Mouse (Mus musculus) liver, postnatal 0 days (tissue): Measurements from ENCODE around the gene Rdh1. TPM values are rescaled to one million over a fixed set of nuclear protein-coding genes. Genes with fewer than 3 reads are reported as not detected.

ENCODE experiments used
- ATAC-seq: fragments of 200-750 bp; cut with Nextera tagmentation; 2 replicates; pipeline ENCODE4 v1.8.0; 2017; ENCODE audit warnings: mild to moderate bottlenecking, moderate library complexity
- DNase-seq: peaks from one replicate; pipeline ENCODE4 v3.0.0-alpha.2; 2016
- H3K27ac ChIP-seq: fragments of 300-500 bp; sonication (generic); 2 replicates; pipeline ENCODE4 v1.5.1; 2014; ENCODE audit warnings: antibody characterized with exemption, moderate library complexity, mild to moderate bottlenecking, low read depth
- H3K27me3 ChIP-seq: fragments of 300-500 bp; sonication (generic); 2 replicates; pipeline ENCODE4 v1.6.1; 2014; ENCODE audit warnings: low read length, control low read depth, mixed read lengths; ENCODE audit not compliant: insufficient read depth
- H3K36me3 ChIP-seq: fragments of 300-500 bp; sonication (generic); replicated peaks from 2 replicates; pipeline ENCODE4 v1.6.1; 2014; ENCODE audit warnings: mild to moderate bottlenecking, control low read depth, low read length, moderate library complexity, mixed read lengths; ENCODE audit not compliant: insufficient read depth
- H3K4me1 ChIP-seq: fragments of 300-500 bp; sonication (generic); 2 replicates; pipeline ENCODE4 v1.6.1; 2014; ENCODE audit warnings: antibody characterized with exemption, mild to moderate bottlenecking, control low read depth; ENCODE audit not compliant: insufficient read depth
- H3K4me2 ChIP-seq: fragments of 300-500 bp; sonication (generic); 2 replicates; pipeline ENCODE4 v1.6.1; 2014; ENCODE audit warnings: low read depth, mild to moderate bottlenecking, low read length, moderate library complexity, mixed read lengths
- H3K4me3 ChIP-seq: fragments of 300-500 bp; sonication (generic); 2 replicates; pipeline ENCODE4 v1.5.1; 2014; ENCODE audit warnings: low read depth, low read length
- H3K9ac ChIP-seq: fragments of 300-500 bp; sonication (generic); replicated peaks from 2 replicates; pipeline ENCODE4 v1.6.1; 2014; ENCODE audit warnings: mild to moderate bottlenecking, moderate library complexity
- H3K9me3 ChIP-seq: fragments of 300-500 bp; sonication (generic); 2 replicates; pipeline ENCODE4 v1.6.1; 2016; ENCODE audit warnings: mild to moderate bottlenecking, control low read depth, low read length, mixed read lengths
- CTCF ChIP-seq: sonication (generic); IDR thresholded peaks from 2 replicates; pipeline ENCODE4 v1.5.1; 2016; ENCODE audit warnings: antibody characterized with exemption, low read depth
- EP300 ChIP-seq: IDR thresholded peaks from 2 replicates; pipeline ENCODE4 v1.6.1; 2016; ENCODE audit warnings: antibody characterized with exemption, low read depth, mild to moderate bottlenecking
- WGBS: fragments of 180-500 bp; shearing (Covaris S2); extraction: QIAGEN DNeasy Blood & Tissue Kit; methylation state at CpG from one replicate; pipeline ENCODE4 v1.1.7; 2014; ENCODE audit not compliant: insufficient replicate concordance; 5-methylcytosine and 5-hydroxymethylcytosine counted together
- polyA plus RNA-seq: library from polyadenylated mRNA; unstranded; fragments of >200 nt; fragmentation: Nextera tagmentation; extraction: Ambion mirVana; gene quantifications from 2 replicates; pipeline ENCODE4 v1.2.1, GENCODE M21; 2015

The Rdh1 gene
- polyA plus RNA-seq, 1 experiment from 2014 or later, result 0.20 TPM

GRCm38 (mm10) chr10:127745886-127746285 lies 13.6 kb upstream of the Rdh1 start:
- Histone ChIP-seq H3K9me3 (no peaks in the 10 kb centered on the region), H3K4me2 (no peak overlapping the region), H3K9ac (no peak overlapping the region), H3K27ac (peak overlapping the region; percentile 17), H3K4me1 (peaks cover 36% of the 10 kb centered on the region), H3K4me3 (no peak overlapping the region), H3K27me3 (no peaks in the 10 kb centered on the region), H3K36me3 (peaks cover 38% of the 10 kb centered on the region)
- ATAC-seq (no peak), DNase-seq (no peak)
- WGBS, result 38% methylated on average over 5 of the region's 5 CpGs
- TF ChIP-seq EP300 (no peak), CTCF (no peak)

- TF ChIP-seq EP300 (no peak), CTCF (no peak)
- DNase-seq (no peak), ATAC-seq (no peak)
- Histone ChIP-seq H3K9ac (peak overlapping the region; percentile 27; the same call in 1 of the 2 replicates), H3K36me3 (peaks cover 29% of the 10 kb centered on the region), H3K27ac (peak overlapping the region; percentile 93), H3K9me3 (no peaks in the 10 kb centered on the region), H3K27me3 (no peaks in the 10 kb centered on the region), H3K4me2 (no peak overlapping the region), H3K4me3 (no peak overlapping the region), H3K4me1 (peaks cover 36% of the 10 kb centered on the region)
- 82% methylated on average over 8 of the region's 8 CpGs for WGBS
Measured at GRCm38 (mm10) chr10:127747254-127747653, 12.3 kb upstream of the Rdh1 start.

DNA sequence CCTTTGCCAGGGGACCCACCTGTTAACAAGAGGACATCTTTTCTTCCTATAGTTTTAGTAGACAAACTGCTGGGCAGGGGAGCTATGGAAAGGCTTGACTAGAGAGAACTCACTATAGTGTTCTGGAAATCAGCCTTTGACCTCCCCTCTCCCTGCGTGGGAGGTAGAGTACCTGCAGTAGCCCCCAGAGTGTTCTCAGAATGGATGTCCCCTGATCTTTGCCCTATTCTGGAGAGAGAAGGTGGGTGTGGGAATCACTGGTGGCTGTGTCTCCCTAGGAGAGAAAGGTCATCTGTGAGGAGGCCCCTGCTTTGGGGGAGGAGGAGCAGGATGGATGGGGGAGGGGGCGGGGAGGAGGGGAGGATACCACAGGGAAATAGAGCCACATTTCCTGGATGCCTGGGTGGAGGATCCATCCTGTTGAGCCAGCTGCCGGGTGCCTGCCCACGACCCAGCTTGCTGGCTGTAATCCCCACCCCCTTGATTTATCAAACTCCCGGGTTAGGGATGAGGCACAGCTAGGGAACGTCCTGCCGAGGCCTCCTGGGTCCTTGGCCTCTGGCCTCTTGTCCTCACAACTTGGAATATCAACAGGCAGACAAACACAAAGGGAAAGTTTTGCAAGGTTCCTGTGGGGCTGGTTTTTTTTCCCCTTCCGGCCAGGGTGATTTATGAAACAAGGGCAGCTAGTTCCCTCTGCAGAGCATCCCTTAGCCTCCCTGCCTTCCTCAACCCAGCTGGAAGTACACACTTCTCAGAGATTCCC lies 10.5 kb upstream of the Rdh1 start:
- Histone ChIP-seq H3K4me3 (peak overlapping the region; percentile 24), H3K4me2 (peak overlapping the region; percentile 53), H3K27me3 (no peaks in the 10 kb centered on the region), H3K36me3 (peaks cover 11% of the 10 kb centered on the region), H3K9me3 (no peaks in the 10 kb centered on the region), H3K9ac (peak overlapping the region; percentile 53), H3K4me1 (peaks cover 36% of the 10 kb centered on the region), H3K27ac (peak overlapping the region; percentile 93)
- WGBS, result 14% methylated on average over 8 of the region's 8 CpGs
- peak; percentile 72 for TF ChIP-seq EP300
- TF ChIP-seq CTCF, result no peak
- peak; percentile 81 for ATAC-seq
- DNase-seq, result peak; percentile 74

- H3K27ac ChIP-seq, result peak overlapping the region; percentile 93
- peaks cover 41% of the 10 kb centered on the region for H3K4me1 ChIP-seq
- H3K4me2 ChIP-seq, result peak overlapping the region; percentile 53
- H3K27me3 ChIP-seq, result no peaks in the 10 kb centered on the region
- no peak for ATAC-seq
- WGBS, result 68% methylated on average over 24 of the region's 24 CpGs
- TF ChIP-seq CTCF (no peak), EP300 (no peak)
- peak overlapping the region; percentile 24 for H3K4me3 ChIP-seq
- peaks cover 7% of the 10 kb centered on the region for H3K36me3 ChIP-seq
- H3K9ac ChIP-seq, result peak overlapping the region; percentile 53
- H3K9me3 ChIP-seq, result no peaks in the 10 kb centered on the region
- DNase-seq, result no peak
Measured at GRCm38 (mm10) chr10:127750136-127750777, 9.3 kb upstream of the Rdh1 start.

- DNase-seq, result no peak
- Histone ChIP-seq H3K4me1 (peaks cover 40% of the 10 kb centered on the region), H3K4me3 (peak within 1 kb of the TSS; percentile 24), H3K9me3 (no peaks in the 10 kb centered on the region), H3K27me3 (no peaks in the 10 kb centered on the region), H3K27ac (peak within 1 kb of the TSS; percentile 93), H3K36me3 (peaks cover 7% of the 10 kb centered on the region), H3K9ac (peak within 1 kb of the TSS; percentile 52), H3K4me2 (peak within 1 kb of the TSS; percentile 53)
- TF ChIP-seq CTCF, result no peak
- TF ChIP-seq EP300, result peak; percentile 29; the same call in 1 of the 2 replicates
- WGBS, result 32% methylated on average over 8 of the region's 8 CpGs
- ATAC-seq, result no peak
Measured at GRCm38 (mm10) chr10:127751548-127751947, 8.0 kb upstream of the Rdh1 start, which contains the start of gene Gpr182. TSS of gene Gpr182 (minus strand) at chr10:127751732.

GRCm38 (mm10) chr10:127754566-127755166 lies 4.9 kb upstream of the Rdh1 start:
- no peaks in the 10 kb centered on the region for H3K27me3 ChIP-seq
- no peak for TF ChIP-seq CTCF
- peak; percentile 59; the same call in 1 of the 2 replicates for TF ChIP-seq EP300
- H3K4me1 ChIP-seq, result peaks cover 37% of the 10 kb centered on the region
- peak overlapping the region; percentile 68 for H3K27ac ChIP-seq
- DNase-seq, result no peak
- H3K9ac ChIP-seq, result no peak overlapping the region
- H3K9me3 ChIP-seq, result no peaks in the 10 kb centered on the region
- 48% methylated on average over 6 of the region's 6 CpGs for WGBS
- H3K4me3 ChIP-seq, result no peak overlapping the region
- no peaks in the 10 kb centered on the region for H3K36me3 ChIP-seq
- no peak overlapping the region; the same call in 1 of the 2 replicates for H3K4me2 ChIP-seq
- peak; percentile 31; the same call in 1 of the 2 replicates for ATAC-seq
